Mouse (Mus musculus) gastrocnemius, adult 2 months (tissue): ENCODE measurements at regions not wholly inside any gene's neighbourhood (a gene's known extent, or its start where the extent isn't known, plus 50 kb on each side); places are given as distances from the start of the nearest gene placed in this dataset.
A peak's percentile ranks its signal among the peaks of the same experiment; 100 is the strongest.

Source experiments
- DNase-seq: peaks from one replicate; pipeline ENCODE4 v3.0.0; 2022
- H3K27ac ChIP-seq: fragments of 200-600 bp; 2 replicates; pipeline ENCODE4 v1.8.1; 2022; ENCODE audit warnings: mild to moderate bottlenecking
- H3K4me3 ChIP-seq: fragments of 200-600 bp; 2 replicates; pipeline ENCODE4 v1.8.1; 2022; ENCODE audit warnings: mild to moderate bottlenecking, moderate library complexity
- CTCF ChIP-seq: fragments of 200-600 bp; IDR thresholded peaks from 2 replicates; pipeline ENCODE4 v1.8.1; 2022; ENCODE audit warnings: antibody characterized with exemption, mild to moderate bottlenecking, moderate library complexity
- intact Hi-C: fragments of 180-260 bp; cut with DNase I; formaldehyde crosslinking; loops from one replicate; pipeline ENCODE4 v1.15.1; 2025

GRCm38 (mm10) chr3:66510455-66510854 is 213.8 kb upstream of the Veph1 start:
- no peak for TF ChIP-seq CTCF
- no peak for DNase-seq
- Histone ChIP-seq H3K27ac (no peak overlapping the region), H3K4me3 (no peak overlapping the region)
- intact Hi-C loops: loop anchor here (5.0 kb wide), 1 partner anchor 33 kb away; no protein-coding TSS in a partner anchor

- intact Hi-C loops: no loop called here
- no peak overlapping the region for H3K4me3 ChIP-seq
- no peak for TF ChIP-seq CTCF
- no peak for DNase-seq
- peak overlapping the region; percentile 74; the same call in 1 of the 2 replicates for H3K27ac ChIP-seq
These were observed 209.5 kb upstream of the Veph1 start for GRCm38 (mm10) chr3:66506125-66506524.

GRCm38 (mm10) chr3:66505476-66506076 is 208.9 kb upstream of the Veph1 start:
- TF ChIP-seq CTCF: no peak
- DNase-seq: no peak
- Histone ChIP-seq H3K4me3 (no peak overlapping the region), H3K27ac (peak overlapping the region; percentile 74)
- intact Hi-C loops: no loop called here

- Histone ChIP-seq H3K27ac (peak overlapping the region; percentile 74; the same call in 1 of the 2 replicates), H3K4me3 (no peak overlapping the region)
- TF ChIP-seq CTCF: no peak
- peak; percentile 29 for DNase-seq
- intact Hi-C loops: no loop called here
These were observed 208.1 kb upstream of the Veph1 start for GRCm38 (mm10) chr3:66504717-66505116.

GRCm38 (mm10) chr3:66503615-66504014 is 207.0 kb upstream of the Veph1 start:
- intact Hi-C loops: no loop called here
- TF ChIP-seq CTCF: no peak
- no peak overlapping the region for H3K27ac ChIP-seq
- no peak overlapping the region for H3K4me3 ChIP-seq
- no peak for DNase-seq

- no peak overlapping the region for H3K27ac ChIP-seq
- H3K4me3 ChIP-seq: no peak overlapping the region
- no peak for DNase-seq
- intact Hi-C loops: no loop called here
- no peak for TF ChIP-seq CTCF
These were observed 205.2 kb upstream of the Veph1 start for GRCm38 (mm10) chr3:66501865-66502264.

- no peak for DNase-seq
- no peak for TF ChIP-seq CTCF
- intact Hi-C loops: no loop called here
- Histone ChIP-seq H3K4me3 (no peak overlapping the region), H3K27ac (no peak overlapping the region)
These were observed 197.9 kb upstream of the Veph1 start for GRCm38 (mm10) chr3:66494442-66495113.

- intact Hi-C loops: no loop called here
- no peak for DNase-seq
- H3K4me3 ChIP-seq: no peak overlapping the region
These were observed 194.2 kb upstream of the Veph1 start for GRCm38 (mm10) chr3:66490696-66491357.

GRCm38 (mm10) chr3:66488724-66489123 is 192.1 kb upstream of the Veph1 start:
- intact Hi-C loops: no loop called here
- Histone ChIP-seq H3K4me3 (no peak overlapping the region), H3K27ac (no peak overlapping the region)
- DNase-seq: no peak
- TF ChIP-seq CTCF: no peak

More at GRCm38 (mm10) chr3:66490696-66491357, 194.2 kb upstream of the Veph1 start:
- no peak for TF ChIP-seq CTCF
- no peak overlapping the region for H3K27ac ChIP-seq

- no peak for DNase-seq
- intact Hi-C loops: no loop called here
- TF ChIP-seq CTCF: no peak
- H3K4me3 ChIP-seq: no peak overlapping the region
- no peak overlapping the region for H3K27ac ChIP-seq
These were observed 190.0 kb upstream of the Veph1 start for GRCm38 (mm10) chr3:66486658-66487057.

GRCm38 (mm10) chr3:66486184-66486583 is 189.5 kb upstream of the Veph1 start:
- no peak for TF ChIP-seq CTCF
- intact Hi-C loops: no loop called here
- DNase-seq: no peak
- Histone ChIP-seq H3K27ac (no peak overlapping the region), H3K4me3 (no peak overlapping the region)

GRCm38 (mm10) chr3:66480718-66481117 is 184.1 kb upstream of the Veph1 start:
- Histone ChIP-seq H3K27ac (no peak overlapping the region), H3K4me3 (no peak overlapping the region)
- TF ChIP-seq CTCF: no peak
- intact Hi-C loops: no loop called here
- DNase-seq: no peak

- H3K27ac ChIP-seq: 0 out of 2 replicates have a peak overlapping the region, but pooled peaks have one; percentile 6
- intact Hi-C loops: loop anchor here (5.0 kb wide), 1 partner anchor 33 kb away; no protein-coding TSS in a partner anchor
These were observed 182.6 kb upstream of the Veph1 start for GRCm38 (mm10) chr3:66479266-66479665.

More at GRCm38 (mm10) chr3:66479266-66479665, 182.6 kb upstream of the Veph1 start:
- peak; percentile 33 for DNase-seq
- peak overlapping the region; percentile 17; the same call in 1 of the 2 replicates for H3K4me3 ChIP-seq
- TF ChIP-seq CTCF: no peak
